Mouse (Mus musculus) thymus, adult 2 months (tissue): ENCODE results near the gene Npy1r.

Experiments used
- CTCF ChIP-seq: fragments of 200-500 bp; IDR thresholded peaks from 2 replicates; pipeline ENCODE4 v1.5.1; 2012; ENCODE audit warnings: mild to moderate bottlenecking, control low read depth, low read length, moderate library complexity, borderline replicate concordance; ENCODE audit not compliant: control insufficient read depth, poor library complexity, insufficient read depth; ENCODE audit errors: extremely low read depth
- POLR2A ChIP-seq: fragments of 200-500 bp; IDR thresholded peaks from 2 replicates; pipeline ENCODE4 v1.6.1; 2012; ENCODE audit warnings: mild to moderate bottlenecking, low read length, control low read depth, moderate library complexity; ENCODE audit not compliant: control insufficient read depth, poor library complexity, insufficient read depth; ENCODE audit errors: extremely low read depth

- TF ChIP-seq CTCF (no peak), POLR2A (no peak)
Observed at GRCm38 (mm10) chr8:66729446-66729845, 32.5 kb downstream of the Npy1r start.
